Mouse (Mus musculus) frontal cortex, adult 2 months (tissue): ENCODE data around the gene Mrpl54. TPM values are rescaled to one million over a fixed set of nuclear protein-coding genes. Genes with fewer than 3 reads are reported as not detected.
"Not testable (repeated sequence)": the region's sequence is repeated elsewhere in the genome, so short reads cannot be mapped to it uniquely, and the experiment has no call there.

Experiments
- DNase-seq, 2 experiments: peaks; one replicate each; pipeline ENCODE4 v3.0.0; 2022; ENCODE audit warnings: low spot score in 1 of 2; ENCODE audit errors: extremely low spot score in 1 of 2
- polyA plus RNA-seq: library from polyadenylated mRNA; depleted of rRNA; stranded (reverse); fragments of >200 nt; gene quantifications from 2 replicates; pipeline ENCODE4 v1.2.3, GENCODE M21; 2012; rRNA removed

The Mrpl54 gene
- polyA plus RNA-seq, 1 experiment: 57.4 TPM

- DNase-seq: no peak
These were observed 35.3 kb downstream of the Mrpl54 start for GRCm38 (mm10) chr10:81231436-81231835.

DNA sequence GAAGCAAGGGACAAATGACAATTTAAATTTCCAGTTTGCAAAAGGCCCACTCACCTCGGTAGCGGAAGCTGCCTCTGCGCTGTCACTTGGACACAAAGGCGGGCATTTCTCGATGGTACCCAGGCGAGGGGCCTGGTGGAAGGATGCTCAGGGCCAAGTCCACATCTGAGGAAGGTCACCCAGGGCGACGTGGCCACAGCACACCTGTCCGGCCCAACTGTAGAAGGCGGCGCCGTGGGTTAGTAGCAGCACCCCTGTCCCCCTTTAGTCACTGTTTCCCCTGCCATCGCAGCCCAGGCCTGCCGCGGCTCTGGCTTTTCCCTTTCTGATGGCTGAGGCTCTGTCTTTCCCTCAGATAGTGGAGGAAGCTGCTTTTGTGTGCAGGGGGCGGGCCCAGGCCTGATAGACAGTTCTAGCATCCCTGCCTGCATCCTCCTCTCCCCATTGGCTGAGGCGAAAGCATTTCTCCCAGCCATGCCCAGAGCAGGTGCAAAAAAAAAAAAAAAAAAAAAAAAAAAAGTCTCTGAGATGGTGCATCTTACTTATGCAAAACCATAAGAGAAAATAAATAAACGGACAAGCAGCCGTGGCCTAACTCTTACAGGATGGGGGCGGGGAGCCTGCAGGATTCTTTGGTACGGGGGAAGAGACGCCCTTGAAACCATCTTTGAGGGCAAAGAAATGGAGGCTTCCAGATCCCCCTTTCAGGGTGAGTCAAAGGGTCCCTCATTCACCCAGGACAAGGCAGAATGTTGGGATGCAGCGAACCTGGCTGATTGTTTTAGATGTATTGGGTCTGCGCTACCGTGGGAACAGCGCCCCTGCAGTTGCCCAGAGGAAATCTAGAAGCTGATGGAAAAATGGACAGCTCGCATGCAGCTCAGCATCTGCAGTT is 36.0 kb downstream of the Mrpl54 start, which contains the start of gene Atcay:
Gene Atcay, minus strand, starts transcription at position 396 of the 895 bp plus-strand sequence.
- DNase-seq: peak; percentile 80 to 89

DNA sequence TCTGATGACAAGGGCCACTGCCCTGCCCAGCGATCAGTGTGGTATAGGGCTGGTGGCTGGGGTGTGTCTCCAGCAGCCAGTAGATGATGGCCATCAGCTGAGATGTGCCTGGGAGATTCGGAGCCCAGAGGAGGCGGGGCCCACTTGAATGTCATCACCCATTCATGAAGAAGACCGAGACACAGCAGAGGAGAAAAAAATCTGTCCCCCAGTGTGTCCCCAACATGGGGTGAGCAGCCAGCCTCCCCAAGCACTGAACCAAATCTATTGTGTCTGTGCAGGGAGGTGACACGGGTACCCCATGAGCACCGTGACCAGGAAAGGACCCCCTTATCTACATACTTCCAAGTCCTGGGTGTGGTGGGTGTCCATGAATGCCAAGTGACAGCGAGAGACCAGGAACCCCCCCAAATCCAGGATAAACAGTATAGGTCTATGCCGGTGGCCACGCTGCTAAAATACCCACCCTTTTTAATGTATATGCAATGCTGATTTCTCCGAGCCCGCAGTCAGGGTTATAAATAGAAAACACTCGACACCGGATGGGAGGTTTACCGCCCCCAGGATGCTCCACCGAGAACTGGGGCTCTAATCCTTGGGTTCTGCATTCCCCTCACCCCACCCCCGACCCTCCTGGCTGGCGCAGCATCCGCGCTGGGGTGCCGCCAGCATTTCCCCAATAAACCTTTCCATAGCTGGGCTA is 36.8 kb downstream of the Mrpl54 start:
- peak in 1 of 2 experiments; percentile 64 for DNase-seq

DNA sequence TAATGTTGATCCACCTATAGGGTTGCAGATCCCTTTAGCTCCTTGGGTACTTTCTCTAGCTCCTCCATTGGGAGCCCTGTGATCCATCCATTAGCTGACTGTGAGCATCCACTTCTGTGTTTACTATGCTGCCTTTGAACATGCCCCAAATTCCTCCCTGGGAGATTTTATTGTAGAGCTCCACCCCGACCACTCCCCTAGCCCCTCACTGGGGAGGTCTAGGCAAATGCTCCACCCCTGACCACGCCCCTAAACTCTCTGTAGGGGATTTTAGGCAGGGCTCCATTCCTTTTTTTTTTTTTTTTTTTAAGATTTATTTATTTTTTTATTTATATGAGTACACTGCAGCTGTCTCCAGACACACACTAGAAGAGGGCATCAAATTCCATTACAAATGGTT is 43.0 kb downstream of the Mrpl54 start:
- not testable (repeated sequence) for DNase-seq

DNA sequence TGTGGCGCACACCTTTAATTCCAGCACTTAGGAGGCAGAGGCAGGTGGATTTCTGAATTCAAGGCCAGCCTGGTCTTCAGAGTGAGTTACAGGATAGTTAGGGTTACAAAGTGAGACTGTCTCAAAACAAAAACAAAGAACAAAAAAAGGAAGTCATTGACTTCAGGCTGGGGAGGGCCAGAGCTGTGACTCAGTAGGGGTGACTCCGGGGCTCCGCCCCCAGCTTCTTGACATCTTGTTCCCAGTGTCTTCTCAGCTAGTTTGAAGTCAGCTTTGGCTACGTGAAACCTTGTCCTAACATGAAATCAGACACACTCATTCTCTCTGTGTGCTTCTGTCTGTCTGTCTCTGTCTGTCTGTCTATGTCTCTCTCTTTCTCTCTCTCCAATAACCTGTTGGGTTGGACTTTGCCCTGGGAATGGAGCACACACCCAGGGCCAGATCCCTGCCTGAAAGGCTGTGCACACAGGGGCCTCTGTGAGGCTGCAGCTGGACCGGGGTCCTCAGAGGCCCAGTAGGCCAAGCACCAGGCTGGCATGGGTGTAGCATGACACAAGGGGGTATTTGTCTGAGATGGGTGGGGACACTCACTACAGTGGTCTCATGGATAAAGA is 45.2 kb downstream of the Mrpl54 start:
- no peak for DNase-seq

GRCm38 (mm10) chr10:81217964-81218363 is 48.8 kb downstream of the Mrpl54 start:
- DNase-seq: peak in 1 of 2 experiments; percentile 73

GRCm38 (mm10) chr10:81217267-81217666 is 49.5 kb downstream of the Mrpl54 start:
- DNase-seq: not testable (repeated sequence)

DNA sequence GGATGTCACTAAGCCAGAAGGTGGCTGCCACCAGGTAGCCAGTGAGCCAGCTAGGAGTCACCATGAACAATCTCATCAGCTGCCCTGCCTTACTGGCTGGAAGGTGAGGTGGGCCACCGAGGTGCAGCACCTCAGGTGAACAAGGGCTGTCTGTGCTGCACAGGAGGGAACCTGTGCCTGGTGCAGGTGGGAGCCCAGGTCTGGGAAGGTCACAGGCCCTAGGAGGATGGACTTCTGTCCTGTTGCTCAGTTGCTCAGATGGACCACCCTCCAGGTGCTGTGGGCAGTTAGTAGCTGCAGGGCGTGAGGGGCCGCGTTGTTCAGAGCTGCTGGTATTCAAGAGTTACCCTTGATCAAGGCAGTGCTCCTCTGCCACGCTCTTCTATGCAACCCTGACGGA is 49.9 kb downstream of the Mrpl54 start:
- DNase-seq: no peak

DNA sequence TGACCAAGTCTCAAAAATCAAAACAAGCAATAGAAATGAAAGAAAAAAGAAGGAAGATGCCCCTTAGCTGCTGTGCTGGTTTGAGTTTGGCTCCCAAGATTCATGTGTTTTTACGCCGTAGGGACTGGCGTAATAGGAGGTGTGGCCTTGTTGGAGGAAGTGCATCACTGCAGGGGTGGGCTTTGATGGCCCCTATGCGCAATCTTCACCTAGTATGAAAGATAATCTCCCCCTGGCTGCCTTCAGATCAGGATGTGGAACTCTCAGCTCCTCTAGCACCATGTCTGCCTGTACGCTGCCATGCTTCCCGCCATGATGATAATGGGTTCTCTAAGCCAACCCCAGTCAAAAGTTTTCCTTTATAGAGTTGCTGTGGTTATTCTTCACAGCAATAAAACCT is 50.5 kb downstream of the Mrpl54 start:
- no peak for DNase-seq

Other genes starting within 250 kb of the Mrpl54 start
- 79.6 and 82.1 TPM in 2 replicates for gene Diras1, start 241.3 kb downstream of the Mrpl54 start, polyA plus RNA-seq
- 67.1 and 70.1 TPM in 2 replicates for gene Slc39a3, start 229.5 kb downstream of the Mrpl54 start, polyA plus RNA-seq
- 207 and 208 TPM in 2 replicates for gene Sgta, start 206.8 kb downstream of the Mrpl54 start, polyA plus RNA-seq
- 60.8 and 63.1 TPM in 2 replicates for gene Thop1, start 196.9 kb downstream of the Mrpl54 start, polyA plus RNA-seq
- 0.44 and 0.63 TPM in 2 replicates for gene Creb3l3, start 168.1 kb downstream of the Mrpl54 start, polyA plus RNA-seq
- gene Map2k2, start 161.0 kb downstream of the Mrpl54 start, polyA plus RNA-seq: 189 and 202 TPM in 2 replicates
- gene Zbtb7a, start 131.7 kb downstream of the Mrpl54 start, polyA plus RNA-seq: 45.1 and 46.0 TPM in 2 replicates
- gene Pias4, start 99.0 kb downstream of the Mrpl54 start, polyA plus RNA-seq: 25.7 and 27.4 TPM in 2 replicates
- gene Eef2, start 90.3 kb downstream of the Mrpl54 start, polyA plus RNA-seq: 1,035 and 1,113 TPM in 2 replicates
- 75.3 and 76.8 TPM in 2 replicates for gene Dapk3, start 83.9 kb downstream of the Mrpl54 start, polyA plus RNA-seq
- not detected in 2 replicates for gene 4930442H23Rik, start 83.1 kb downstream of the Mrpl54 start, polyA plus RNA-seq
- 0.18 and 0.23 TPM in 2 replicates for gene Nmrk2, start 64.9 kb downstream of the Mrpl54 start, polyA plus RNA-seq
- gene Atcay, start 36.1 kb downstream of the Mrpl54 start, polyA plus RNA-seq: 164 and 168 TPM in 2 replicates
- 89.1 and 95.9 TPM in 2 replicates for gene Zfr2, start 33.8 kb downstream of the Mrpl54 start, polyA plus RNA-seq
- 365 and 385 TPM in 2 replicates for gene Matk, start 14.0 kb downstream of the Mrpl54 start, polyA plus RNA-seq
- gene Apba3, start within 50 bp of the Mrpl54 start, polyA plus RNA-seq: 46.9 and 49.1 TPM in 2 replicates
- gene Tjp3, start 24.6 kb upstream of the Mrpl54 start, polyA plus RNA-seq: 0.34 and 0.46 TPM in 2 replicates
- gene Pip5k1c, start 26.0 kb upstream of the Mrpl54 start, polyA plus RNA-seq: 326 and 360 TPM in 2 replicates
- gene Cactin, start 54.2 kb upstream of the Mrpl54 start, polyA plus RNA-seq: 31.5 and 31.9 TPM in 2 replicates
- gene Tbxa2r, start 61.8 kb upstream of the Mrpl54 start, polyA plus RNA-seq: 2.3 and 3.3 TPM in 2 replicates
- gene Gipc3, start 76.3 kb upstream of the Mrpl54 start, polyA plus RNA-seq: 0.96 and 1.1 TPM in 2 replicates
- 36.3 and 40.8 TPM in 2 replicates for gene Hmg20b, start 83.5 kb upstream of the Mrpl54 start, polyA plus RNA-seq
- gene Mfsd12, start 90.6 kb upstream of the Mrpl54 start, polyA plus RNA-seq: 27.5 and 29.5 TPM in 2 replicates
- gene 4930404N11Rik, start 98.9 kb upstream of the Mrpl54 start, polyA plus RNA-seq: 0.67 and 0.68 TPM in 2 replicates
- 66.9 and 71.6 TPM in 2 replicates for gene Fzr1, start 111.6 kb upstream of the Mrpl54 start, polyA plus RNA-seq
- gene Dohh, start 117.5 kb upstream of the Mrpl54 start, polyA plus RNA-seq: 92.2 and 105 TPM in 2 replicates
- gene Gm48551, start 117.5 kb upstream of the Mrpl54 start, polyA plus RNA-seq: 6.9 and 8.9 TPM in 2 replicates
- gene Gm48552, start 122.1 kb upstream of the Mrpl54 start, polyA plus RNA-seq: 7.4 and 10.1 TPM in 2 replicates
- 3.6 and 4.5 TPM in 2 replicates for gene Smim24, start 126.1 kb upstream of the Mrpl54 start, polyA plus RNA-seq
- gene Nfic, start 188.7 kb upstream of the Mrpl54 start, polyA plus RNA-seq: 39.6 and 47.7 TPM in 2 replicates
- gene Celf5, start 215.8 kb upstream of the Mrpl54 start, polyA plus RNA-seq: 345 and 388 TPM in 2 replicates
- gene Ncln, start 229.5 kb upstream of the Mrpl54 start, polyA plus RNA-seq: 120 and 134 TPM in 2 replicates
- gene S1pr4, start 233.2 kb upstream of the Mrpl54 start, polyA plus RNA-seq: 0.94 and 1.1 TPM in 2 replicates